Mouse (Mus musculus) splenic B cell, adult 2 months (primary cell): ENCODE data around the gene Cr1l.

Experiments used
- DNase-seq: peaks from one replicate; pipeline ENCODE4 v3.0.0-alpha.2; 2011; ENCODE audit warnings: low read depth, low spot score
- H3K27me3 ChIP-seq: 2 replicates; pipeline ENCODE4 v1.6.1; 2012; ENCODE audit warnings: mild to moderate bottlenecking, low read length, moderate library complexity, mixed read lengths; ENCODE audit not compliant: control insufficient read depth, poor library complexity, insufficient read depth, severe bottlenecking
- H3K36me3 ChIP-seq: 2 replicates; pipeline ENCODE4 v1.6.1; 2012; ENCODE audit warnings: mild to moderate bottlenecking, low read length, moderate library complexity, mixed read lengths; ENCODE audit not compliant: control insufficient read depth, poor library complexity, insufficient read depth, severe bottlenecking

The Cr1l gene

GRCm38 (mm10) chr1:195130953-195131674 lies at the start of gene Cr1l:
Cr1l (minus strand) TSS chr1:195131586.
- peak; percentile 88 for DNase-seq
- no peaks in the 10 kb centered on the region for H3K27me3 ChIP-seq
- peaks cover 14% of the 10 kb centered on the region for H3K36me3 ChIP-seq

GRCm38 (mm10) chr1:195175980-195176931 lies 44.9 kb upstream of the Cr1l start, which contains the start of gene Cr2:
Cr2 (minus strand) TSS chr1:195176716.
- Histone ChIP-seq H3K27me3 (no peaks in the 10 kb centered on the region), H3K36me3 (0 out of 2 replicates have a peak, but pooled peaks cover 1% of the 10 kb centered on the region)
- DNase-seq = peak; percentile 96

- H3K36me3 ChIP-seq = peaks cover 20% of the 10 kb centered on the region
- DNase-seq = no peak
- H3K27me3 ChIP-seq = no peaks in the 10 kb centered on the region
Measured at GRCm38 (mm10) chr1:195164996-195165755, 33.8 kb upstream of the Cr1l start.

- Histone ChIP-seq H3K27me3 (no peaks in the 10 kb centered on the region), H3K36me3 (peaks cover 15% of the 10 kb centered on the region)
- no peak for DNase-seq
Measured at GRCm38 (mm10) chr1:195132070-195132469, 684 bp upstream of the Cr1l start.

- no peak for DNase-seq
- Histone ChIP-seq H3K36me3 (peaks cover 16% of the 10 kb centered on the region), H3K27me3 (no peaks in the 10 kb centered on the region)
Measured at GRCm38 (mm10) chr1:195131675-195132015, 259 bp upstream of the Cr1l start.

GRCm38 (mm10) chr1:195130479-195130878 lies 907 bp downstream of the Cr1l start:
- peaks cover 9% of the 10 kb centered on the region for H3K36me3 ChIP-seq
- DNase-seq = no peak
- no peaks in the 10 kb centered on the region for H3K27me3 ChIP-seq

GRCm38 (mm10) chr1:195129867-195130266 lies 1.5 kb downstream of the Cr1l start:
- Histone ChIP-seq H3K36me3 (peaks cover 6% of the 10 kb centered on the region; the same call in 1 of the 2 replicates), H3K27me3 (no peaks in the 10 kb centered on the region)
- DNase-seq = no peak

GRCm38 (mm10) chr1:195114414-195114813 lies 17.0 kb downstream of the Cr1l start:
- DNase-seq = no peak
- peaks cover 20% of the 10 kb centered on the region for H3K36me3 ChIP-seq
- no peaks in the 10 kb centered on the region for H3K27me3 ChIP-seq

- Histone ChIP-seq H3K36me3 (peaks cover 22% of the 10 kb centered on the region), H3K27me3 (no peaks in the 10 kb centered on the region)
- no peak for DNase-seq
Measured at GRCm38 (mm10) chr1:195113621-195114020, 17.8 kb downstream of the Cr1l start.

- Histone ChIP-seq H3K36me3 (peaks cover 18% of the 10 kb centered on the region; the same call in 1 of the 2 replicates), H3K27me3 (no peaks in the 10 kb centered on the region)
- DNase-seq = no peak
Measured at GRCm38 (mm10) chr1:195100693-195101092, 30.7 kb downstream of the Cr1l start.

- Histone ChIP-seq H3K36me3 (peaks cover 5% of the 10 kb centered on the region; the same call in 1 of the 2 replicates), H3K27me3 (no peaks in the 10 kb centered on the region)
- no peak for DNase-seq
Measured at GRCm38 (mm10) chr1:195098004-195098403, 33.4 kb downstream of the Cr1l start.

GRCm38 (mm10) chr1:195092220-195092720 lies 39.1 kb downstream of the Cr1l start, which contains the start of gene Cd46:
Cd46 (minus strand) TSS chr1:195092249.
- H3K36me3 ChIP-seq = peaks cover 3% of the 10 kb centered on the region; the same call in 1 of the 2 replicates
- DNase-seq = peak; percentile 71

GRCm38 (mm10) chr1:195091699-195092219 lies 39.6 kb downstream of the Cr1l start:
- Histone ChIP-seq H3K27me3 (no peaks in the 10 kb centered on the region), H3K36me3 (peaks cover 3% of the 10 kb centered on the region; the same call in 1 of the 2 replicates)
- no peak for DNase-seq

More at GRCm38 (mm10) chr1:195092220-195092720, 39.1 kb downstream of the Cr1l start, which contains the start of gene Cd46:
- H3K27me3 ChIP-seq = no peaks in the 10 kb centered on the region

- no peaks in the 10 kb centered on the region for H3K36me3 ChIP-seq
- no peaks in the 10 kb centered on the region for H3K27me3 ChIP-seq
- no peak for DNase-seq
Measured at GRCm38 (mm10) chr1:195082142-195082541, 49.2 kb downstream of the Cr1l start.
